Mouse (Mus musculus) G1E (cell line): ENCODE data around the gene Fggy.

Experiments used
- CTCF ChIP-seq: IDR thresholded peaks from 2 replicates; pipeline ENCODE4 v1.5.1; 2012; ENCODE audit warnings: low read depth, low read length, inconsistent platforms, mixed read lengths
- POLR2AphosphoS5 ChIP-seq: IDR thresholded peaks from 2 replicates; pipeline ENCODE4 v1.6.1; 2012; ENCODE audit warnings: low read depth, low read length, inconsistent platforms; ENCODE audit not compliant: insufficient replicate concordance

- TF ChIP-seq CTCF = no peak
- TF ChIP-seq POLR2AphosphoS5 = no peak
Measured at GRCm38 (mm10) chr4:95684522-95685080, 127.3 kb downstream of the Fggy start.
